Mouse (Mus musculus): ENCODE results near the gene H2-DMa.
"Not testable (repeated sequence)": the region's sequence is repeated elsewhere in the genome, so short reads cannot be mapped to it uniquely, and the experiment has no call there.

Gene H2-DMa

DNA sequence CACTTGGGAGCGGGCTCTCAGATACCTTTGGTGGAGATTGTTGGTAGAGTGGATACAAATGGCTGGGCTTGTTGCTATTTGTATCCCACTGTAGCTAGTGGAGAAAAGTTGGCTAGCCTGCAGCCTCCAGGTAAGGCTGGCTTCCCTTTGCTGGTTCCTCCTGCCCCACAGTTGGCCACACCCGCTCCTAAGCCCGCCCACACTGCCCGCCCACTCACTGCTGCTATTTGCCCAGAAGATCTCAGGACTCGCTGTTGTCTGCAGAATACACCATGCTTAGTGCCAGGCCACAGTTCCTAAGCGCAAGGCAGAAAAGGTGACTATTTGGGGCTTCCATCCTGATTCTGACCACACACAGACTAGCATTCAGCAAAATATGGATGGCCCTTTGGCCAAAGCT, 8.1 kb downstream of the H2-DMa start:
- DNase-seq, result peak; percentile 57

DNA sequence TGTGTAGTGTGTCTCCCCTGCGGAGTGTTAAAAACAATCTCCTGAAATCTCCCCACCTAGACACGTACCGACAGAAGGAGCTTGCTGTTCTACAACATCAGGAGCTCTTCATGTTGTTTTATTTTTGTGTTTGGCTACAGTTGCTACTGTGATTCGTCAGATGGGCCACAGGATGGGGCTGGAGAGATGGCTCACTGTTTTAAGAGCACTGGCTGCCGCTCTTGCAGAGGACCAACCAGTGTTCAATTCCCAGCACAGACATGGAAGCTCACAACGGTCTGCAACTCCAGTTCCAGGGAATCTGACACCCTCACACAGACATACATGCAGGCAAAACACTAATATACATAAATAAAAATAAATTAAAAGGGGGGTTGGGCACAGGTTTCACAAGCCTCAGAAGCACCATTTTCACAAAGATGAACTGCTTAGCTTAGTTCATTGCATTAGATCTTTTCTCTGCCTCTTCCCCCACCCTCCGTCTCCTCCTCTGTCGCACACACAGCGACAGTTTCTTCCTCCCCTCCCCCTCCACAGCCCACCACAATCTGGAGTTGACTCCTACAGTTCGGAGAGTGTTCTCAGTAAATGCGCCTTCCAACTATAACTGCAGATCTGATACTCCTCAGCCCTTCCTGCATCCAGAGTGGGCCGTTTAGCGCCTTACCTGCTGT, 9.1 kb downstream of the H2-DMa start:
- peak; percentile 66 for DNase-seq

DNA sequence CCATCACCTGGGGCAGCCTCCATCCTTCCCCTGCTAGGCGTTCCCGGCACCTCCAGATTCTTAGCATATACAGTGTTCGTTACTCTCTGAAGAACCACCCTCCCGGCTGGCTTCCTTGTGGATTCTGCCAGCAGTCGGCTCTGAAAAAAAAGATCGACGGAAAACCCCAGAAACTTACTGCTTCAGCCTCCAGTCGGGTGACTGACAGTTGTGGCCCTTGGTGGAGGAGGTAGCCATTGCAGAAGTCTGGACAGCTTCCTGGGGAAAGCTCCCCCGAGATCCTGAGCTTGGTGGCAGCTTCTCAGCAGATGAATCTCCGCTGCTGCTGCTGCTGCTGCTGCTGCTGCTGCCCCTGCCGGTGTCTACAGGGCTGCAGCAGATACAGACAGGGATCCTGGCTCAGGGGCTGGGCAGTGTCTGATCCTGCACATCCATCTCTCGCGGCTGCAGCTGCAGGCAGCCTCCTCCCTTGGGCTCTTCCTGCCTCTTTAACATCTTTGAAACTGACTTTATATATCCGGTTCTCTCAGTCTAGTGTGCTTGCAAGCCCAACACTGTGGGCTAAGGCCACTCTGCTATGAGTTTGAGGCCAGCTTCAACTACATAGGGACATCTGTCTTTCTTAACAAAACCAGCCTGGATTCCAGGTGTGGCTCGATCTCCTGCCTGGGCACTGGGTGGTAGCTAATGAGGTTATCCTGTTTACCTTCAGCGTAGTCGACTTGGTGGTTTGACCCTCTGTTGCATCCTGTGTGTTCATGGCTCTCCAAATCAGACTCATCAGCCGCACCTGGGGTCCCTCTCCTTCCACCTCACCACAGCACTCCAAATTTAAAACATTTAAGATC, 9.8 kb downstream of the H2-DMa start:
- DNase-seq, result no peak

DNA sequence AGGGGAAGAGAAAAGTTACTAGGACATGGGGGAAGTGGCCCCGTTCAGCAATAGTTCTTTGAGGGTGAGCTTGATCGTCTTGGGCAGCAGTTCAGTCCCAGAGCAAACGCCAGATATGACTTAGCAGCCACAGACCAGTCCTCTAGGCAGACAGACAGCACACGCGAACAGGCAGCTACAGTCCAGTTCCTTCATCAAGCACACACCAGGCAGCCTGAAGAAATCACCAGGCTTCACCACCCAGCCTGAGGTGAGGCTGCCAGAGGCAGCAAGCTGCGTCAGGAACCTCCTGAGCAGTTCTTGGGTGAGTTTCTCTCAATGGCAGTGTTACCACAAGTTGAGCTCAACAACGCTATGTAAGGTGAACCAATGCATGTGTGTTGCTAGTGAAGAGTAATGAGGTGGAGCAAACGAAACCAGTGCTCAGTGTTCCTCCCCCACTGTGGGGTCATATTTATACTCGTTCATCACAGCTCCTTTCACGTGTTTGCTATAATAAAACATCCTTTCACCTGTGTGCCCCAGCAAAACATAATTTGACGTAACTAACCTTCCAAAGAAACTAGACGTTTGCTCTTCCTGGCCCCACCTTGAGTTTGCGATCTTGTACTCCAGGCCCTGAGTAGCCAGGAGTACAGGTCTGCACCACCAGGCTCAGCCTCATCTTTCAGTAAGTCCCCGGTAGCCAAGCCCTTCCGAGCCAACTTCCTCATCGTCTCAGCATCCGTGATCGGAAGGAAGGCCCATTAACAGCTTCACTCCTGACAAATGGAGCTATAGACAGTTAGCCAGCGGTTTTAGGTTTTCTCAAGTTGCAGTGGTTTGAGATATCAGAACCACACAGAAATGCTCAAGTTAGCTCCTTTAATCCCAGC, 11.0 kb downstream of the H2-DMa start:
- DNase-seq, result no peak

DNA sequence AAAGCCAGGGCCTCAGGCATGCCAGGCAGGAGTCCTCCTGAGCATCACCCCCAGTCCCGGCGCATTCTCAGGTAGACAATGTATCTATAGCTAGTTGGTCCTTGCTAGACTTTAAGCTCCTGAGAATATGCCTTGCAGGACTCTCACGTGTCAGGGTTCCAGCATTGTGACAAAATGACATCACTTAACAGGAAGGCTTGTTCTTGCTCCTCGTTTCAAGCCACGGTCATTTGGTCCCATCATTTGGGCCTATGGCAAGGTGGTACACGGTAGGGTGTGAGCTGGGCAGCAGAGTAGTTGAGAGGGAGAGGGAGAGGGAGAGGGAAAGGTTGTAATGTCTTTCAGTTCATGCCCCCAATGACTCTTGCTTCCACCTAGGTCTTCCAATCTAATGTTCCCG, 12.6 kb downstream of the H2-DMa start:
- DNase-seq, result no peak

DNA sequence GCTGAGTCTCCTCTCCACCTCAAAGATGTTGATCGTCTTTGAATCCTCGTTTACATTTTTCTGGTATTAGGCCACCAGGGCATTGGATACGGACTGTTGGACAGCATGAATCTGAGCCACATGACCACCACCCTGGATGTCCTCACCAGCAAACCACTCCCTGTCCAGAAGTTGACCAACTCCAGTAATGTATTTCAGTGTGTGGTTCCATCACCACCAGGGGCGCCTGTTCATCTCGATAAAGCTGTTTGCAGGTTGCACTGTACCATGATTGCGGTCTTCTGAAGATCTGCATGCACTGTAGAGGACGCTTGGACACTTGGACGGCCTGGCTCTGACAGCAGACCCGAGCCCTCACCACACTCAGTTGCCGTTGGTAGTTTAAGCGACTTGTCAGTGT, 13.9 kb downstream of the H2-DMa start:
- no peak for DNase-seq

DNA sequence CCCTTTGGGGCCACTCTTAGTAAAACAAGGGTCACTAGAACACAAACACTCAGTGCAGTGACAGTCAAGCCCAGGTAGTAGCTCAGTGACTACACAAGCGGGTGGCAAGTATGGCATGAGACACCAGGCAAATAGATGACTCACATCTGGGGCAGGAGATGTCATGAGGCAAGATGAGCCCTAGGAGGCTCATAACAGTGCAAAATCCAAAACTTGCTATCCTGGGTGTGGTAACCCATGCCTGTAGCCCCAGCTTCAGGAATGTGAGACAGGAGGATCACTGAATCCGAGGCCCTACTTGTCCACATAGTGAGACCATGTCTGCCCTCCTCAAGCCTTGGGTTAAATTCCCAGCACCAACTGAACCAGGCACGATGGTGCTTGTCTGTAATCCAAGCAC, 15.1 kb downstream of the H2-DMa start:
- DNase-seq, result no peak

DNA sequence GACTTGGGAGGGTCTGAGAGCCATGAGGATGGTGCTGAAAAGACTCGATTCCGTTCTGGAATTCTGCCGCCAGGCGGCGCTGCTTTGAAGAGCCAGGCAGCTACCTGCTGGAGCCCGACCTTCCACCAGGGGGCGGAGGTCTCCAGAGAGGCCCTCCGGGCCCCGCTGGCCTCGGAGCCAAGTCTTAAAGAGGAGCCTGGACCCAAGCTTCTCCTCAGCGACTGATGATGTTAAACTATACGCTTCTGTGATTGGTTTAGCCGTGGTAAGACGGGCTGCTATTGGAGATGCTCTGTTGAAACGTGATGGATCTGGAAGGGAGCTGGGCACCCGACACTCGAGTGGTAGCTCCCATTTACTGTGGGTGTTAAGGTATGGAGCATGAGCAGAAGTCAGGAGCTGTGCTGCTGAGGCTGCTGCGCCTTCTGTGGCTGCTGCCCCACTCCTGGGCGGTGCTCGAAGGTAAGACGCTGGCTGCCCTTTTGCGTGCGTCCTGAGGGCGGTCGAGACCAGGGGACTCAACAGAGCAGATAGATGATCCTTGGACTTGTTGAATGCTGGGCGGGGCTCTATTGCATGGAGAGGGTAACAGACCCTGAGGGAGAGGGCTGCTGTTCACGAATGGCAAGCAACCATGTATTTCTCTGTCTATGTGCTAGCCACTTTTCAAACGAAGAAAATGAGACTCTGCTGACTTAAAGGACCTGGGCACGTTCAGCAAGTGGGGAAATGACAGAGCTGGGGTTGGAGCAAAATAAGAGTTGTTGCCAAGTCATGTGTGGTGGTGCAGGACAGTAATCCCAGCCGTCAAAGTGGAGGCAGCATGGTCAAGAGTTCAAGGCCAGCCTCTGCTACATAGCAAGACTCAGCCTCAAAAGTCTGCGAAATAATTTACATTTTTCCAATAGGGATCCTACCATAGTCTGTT, 16.2 kb downstream of the H2-DMa start:
- peak; percentile 98 for DNase-seq

DNA sequence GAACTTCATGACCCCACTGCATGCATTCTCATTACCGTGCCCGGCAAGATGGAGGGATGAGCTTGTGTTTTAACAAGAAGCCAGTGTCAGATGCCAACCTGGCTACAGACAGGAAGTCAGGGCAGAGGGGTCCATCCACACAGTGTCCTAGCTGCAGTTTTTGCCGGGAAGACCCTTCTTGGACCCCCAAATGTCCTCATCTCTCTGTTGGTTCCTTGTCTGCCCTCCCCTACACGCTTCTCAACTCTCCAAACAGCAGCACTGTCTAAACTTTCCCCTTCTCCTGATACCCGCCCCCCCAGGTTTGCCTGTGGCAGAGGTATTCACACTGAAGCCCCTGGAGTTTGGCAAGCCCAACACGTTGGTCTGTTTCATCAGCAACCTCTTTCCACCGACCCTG, 18.3 kb downstream of the H2-DMa start:
- no peak for DNase-seq

DNA sequence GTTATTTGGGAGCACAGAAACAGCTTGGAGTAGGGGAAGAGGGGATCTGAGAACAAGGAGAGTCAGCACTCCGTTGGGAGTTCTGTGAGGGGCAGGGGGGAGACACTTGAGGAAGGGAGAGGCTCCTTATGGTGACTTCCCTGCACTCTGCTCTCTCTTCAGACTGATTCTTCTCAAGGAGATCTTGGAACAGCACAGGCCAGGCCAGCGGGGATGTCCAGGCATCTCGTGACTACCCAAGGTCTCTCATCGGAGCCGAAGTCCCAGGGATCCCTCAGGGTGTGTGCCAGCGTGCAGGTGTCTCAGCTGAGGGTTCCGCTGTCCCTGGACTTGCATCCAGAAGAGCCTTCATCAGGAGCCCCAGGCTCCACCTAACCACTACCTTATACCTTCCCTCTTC, 19.3 kb downstream of the H2-DMa start:
- DNase-seq, result no peak

DNA sequence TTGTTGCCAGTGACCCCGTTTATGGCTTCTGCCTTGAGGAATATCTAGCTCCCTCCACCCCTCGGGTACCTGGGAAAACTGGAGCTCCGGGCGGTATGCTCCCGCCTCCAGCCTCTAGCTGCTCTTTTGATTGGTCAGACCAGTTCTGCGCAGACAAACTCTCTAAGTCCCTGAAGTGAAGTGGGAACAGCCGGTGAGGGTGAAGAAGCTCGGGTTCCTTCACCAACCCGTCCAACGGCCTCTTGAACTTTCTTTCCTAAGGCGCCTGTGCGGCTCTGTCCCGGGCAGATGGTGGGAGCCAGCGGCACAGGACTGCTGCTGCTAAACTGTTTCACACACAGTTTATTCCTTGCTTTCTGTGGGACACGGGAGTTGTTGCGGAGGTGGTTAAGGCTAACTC, 20.1 kb downstream of the H2-DMa start:
- DNase-seq, result no peak

DNA sequence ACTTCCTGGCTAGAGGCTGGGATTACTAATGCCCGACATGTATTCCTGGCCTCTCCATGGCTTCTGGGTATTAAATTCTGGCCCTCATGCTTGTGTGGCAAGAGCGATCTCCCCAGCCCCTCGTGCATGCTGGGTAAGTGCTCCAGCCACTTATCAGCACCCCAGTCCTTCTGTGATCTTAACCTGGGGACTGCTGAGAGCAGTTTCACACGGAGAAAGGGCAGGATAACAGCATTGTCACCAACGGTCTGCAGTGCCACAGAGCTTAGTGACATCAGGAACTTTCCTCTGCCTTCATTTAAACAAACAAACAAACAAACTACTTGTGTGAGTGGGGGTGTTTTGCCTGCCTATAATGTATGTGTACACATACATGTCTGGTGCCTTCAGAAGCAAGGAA, 20.9 kb downstream of the H2-DMa start:
- no peak for DNase-seq

DNA sequence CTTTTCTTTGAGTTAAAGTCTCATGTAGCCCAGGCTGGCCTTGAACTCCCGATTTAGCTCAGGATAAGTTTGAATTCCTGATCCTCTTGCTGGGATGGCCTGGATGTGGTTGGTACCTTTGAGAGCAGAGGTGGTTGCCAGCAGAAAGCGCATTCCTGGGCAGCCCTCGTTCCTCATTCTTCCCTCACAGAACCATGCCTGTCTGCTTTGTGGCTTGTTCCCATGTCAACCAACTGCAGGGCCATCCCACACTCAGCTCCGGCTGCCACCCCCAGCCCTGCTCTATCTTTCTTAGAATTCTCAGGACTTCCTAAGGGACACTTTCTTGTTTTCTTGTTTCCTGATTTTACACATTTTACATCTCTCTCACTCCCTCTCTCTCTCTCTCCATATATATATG, 22.1 kb downstream of the H2-DMa start:
- DNase-seq, result no peak

DNA sequence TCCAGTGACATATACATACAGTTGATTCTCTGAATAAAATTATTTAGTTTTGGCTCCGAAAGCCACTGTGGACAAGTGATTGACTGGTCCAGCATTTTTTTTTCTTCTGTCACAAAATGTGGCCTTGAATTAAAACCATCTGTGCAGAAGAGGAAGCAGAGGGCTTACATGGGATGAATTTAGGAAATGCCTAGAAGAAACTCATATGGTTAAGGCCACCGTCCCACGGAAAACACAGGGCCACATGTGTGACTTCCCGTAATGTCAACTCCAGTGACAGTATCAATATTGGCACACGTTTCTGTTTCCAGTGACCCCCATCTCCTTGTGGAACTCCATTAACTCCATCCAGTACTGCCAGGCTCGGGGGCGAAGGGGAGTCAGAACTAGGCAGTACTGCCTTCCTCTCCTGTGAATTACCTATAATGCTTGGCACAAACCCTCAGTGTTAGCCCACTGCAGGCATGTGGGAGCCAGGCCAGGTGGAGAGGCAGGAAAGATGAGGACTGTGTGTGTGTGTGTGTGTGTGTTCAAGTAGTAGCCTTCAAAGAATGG, 23.2 kb downstream of the H2-DMa start:
- no peak for DNase-seq

DNA sequence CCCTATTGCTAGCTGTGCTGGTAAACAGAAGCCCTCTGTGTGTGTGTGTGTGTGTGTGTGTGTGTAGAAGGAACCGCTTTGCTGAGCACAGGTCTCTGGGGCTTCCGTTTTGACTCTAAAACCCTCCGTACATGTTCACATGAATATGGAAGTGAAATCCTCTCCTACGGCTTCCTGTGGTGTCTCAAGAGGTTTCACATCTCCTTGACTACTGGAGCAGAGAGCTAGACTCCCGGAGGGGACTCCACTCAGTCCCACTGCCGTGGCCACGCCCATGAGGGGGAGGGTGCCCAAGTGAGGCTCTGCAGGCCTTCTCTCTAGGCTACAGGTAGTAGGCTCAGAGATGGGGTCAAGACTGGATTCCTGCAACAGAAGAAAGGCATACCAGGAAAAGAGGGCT, 23.7 kb downstream of the H2-DMa start, which contains the start of gene H2-DMb2:
Gene H2-DMb2 (plus strand): TSS at position 275 of the 400 bp plus-strand sequence.
- DNase-seq, result no peak

DNA sequence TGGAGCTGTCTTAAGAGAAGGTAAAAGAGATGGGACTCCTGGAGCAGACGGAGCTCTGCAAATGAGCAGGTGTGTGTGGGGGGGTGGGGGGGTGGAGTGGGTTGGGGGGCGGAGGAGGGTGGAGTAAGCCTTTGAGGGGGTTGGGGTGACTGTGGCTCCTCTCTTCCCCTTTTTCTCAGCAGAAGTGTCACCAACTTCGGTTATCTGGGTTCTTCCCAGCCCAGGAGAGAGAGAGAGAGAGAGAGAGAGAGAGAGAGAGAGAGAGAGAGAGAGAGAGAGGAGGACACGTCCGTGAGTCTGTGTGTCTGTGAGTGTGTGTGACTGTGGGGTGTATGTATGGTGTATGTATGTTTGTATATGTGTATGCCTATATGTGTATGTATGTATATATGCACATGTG, 24.1 kb downstream of the H2-DMa start:
- DNase-seq, result no peak

DNA sequence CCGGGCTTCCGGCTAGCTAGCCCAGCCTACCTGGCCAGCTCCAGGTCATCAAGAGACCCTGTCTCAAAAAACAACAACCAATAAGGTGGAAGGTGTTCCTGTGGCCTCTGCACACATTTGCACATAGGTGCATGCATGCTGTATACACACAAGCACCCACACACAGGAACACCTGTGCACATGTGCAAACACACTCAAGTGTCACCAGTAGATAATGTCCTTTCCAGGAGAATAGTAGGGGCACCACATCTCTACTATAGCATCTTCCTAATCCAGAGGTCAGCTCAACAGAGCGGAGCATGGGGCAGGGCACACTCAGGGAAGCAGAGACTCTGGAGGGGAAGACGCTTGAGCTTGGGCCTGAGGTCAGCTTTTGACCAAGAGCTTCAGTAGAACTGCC, 24.9 kb downstream of the H2-DMa start:
- not testable (repeated sequence) for DNase-seq

DNA sequence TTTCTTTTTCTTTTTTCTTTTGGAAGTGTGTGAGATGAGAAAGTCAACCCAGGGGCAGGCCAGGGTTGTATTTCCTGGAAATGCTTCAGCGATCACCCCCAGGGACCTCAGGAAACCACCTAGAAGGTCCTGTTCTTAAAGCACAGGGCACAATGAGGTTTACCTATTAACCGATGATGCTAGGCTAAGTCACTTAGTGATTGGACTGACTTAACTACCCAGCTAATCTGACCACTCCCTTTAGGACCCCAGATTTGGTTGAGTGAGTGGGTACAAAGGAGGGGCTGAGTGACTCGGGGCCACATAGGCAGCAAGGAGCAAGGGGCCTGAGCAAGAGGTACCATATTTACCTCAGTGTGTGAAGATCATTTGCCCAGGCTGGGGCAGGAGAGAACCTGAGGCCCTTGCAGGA, 25.6 kb downstream of the H2-DMa start:
- no peak for DNase-seq

DNA sequence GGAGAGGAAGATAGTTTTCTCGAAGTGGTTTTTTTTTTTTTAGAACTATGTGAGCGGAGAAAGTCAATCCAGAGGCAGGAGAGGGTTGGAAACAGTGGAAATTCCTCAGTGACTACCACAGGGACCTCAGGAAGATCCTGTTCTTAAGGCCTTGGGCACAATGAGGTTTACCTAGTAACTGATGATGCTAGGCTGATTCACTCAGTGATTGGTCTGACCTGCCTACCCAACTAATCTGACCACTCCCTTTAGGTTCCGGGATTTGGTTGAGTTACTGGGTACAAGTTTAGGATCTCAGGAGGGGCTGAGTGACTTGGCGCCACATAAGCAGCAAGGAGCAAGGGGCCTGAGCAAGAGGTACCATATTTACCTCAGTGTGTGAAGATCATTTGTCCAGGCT, 33.6 kb downstream of the H2-DMa start, which contains the start of gene H2-DMb1:
Gene H2-DMb1 (plus strand): TSS at position 150 of the 400 bp plus-strand sequence.
- DNase-seq, result no peak

DNA sequence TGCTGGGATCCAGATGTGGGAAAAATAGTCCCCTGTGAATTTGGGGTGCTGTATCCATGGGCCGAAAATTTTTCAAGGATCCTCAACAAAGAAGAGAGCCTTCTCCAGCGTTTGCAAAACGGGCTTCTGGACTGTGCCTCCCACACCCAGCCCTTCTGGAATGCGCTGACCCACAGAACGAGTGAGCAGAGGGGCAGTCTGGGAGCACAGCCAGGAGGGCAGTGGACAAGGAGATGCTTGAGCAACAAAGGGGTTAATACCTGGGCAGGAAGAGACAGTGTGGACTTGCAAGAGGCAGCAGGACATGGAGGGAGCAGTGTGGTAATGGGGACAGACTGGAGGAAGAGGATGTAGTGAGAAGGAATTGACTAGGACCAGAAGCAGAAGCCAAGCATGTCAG, 36.2 kb downstream of the H2-DMa start:
- no peak for DNase-seq

DNA sequence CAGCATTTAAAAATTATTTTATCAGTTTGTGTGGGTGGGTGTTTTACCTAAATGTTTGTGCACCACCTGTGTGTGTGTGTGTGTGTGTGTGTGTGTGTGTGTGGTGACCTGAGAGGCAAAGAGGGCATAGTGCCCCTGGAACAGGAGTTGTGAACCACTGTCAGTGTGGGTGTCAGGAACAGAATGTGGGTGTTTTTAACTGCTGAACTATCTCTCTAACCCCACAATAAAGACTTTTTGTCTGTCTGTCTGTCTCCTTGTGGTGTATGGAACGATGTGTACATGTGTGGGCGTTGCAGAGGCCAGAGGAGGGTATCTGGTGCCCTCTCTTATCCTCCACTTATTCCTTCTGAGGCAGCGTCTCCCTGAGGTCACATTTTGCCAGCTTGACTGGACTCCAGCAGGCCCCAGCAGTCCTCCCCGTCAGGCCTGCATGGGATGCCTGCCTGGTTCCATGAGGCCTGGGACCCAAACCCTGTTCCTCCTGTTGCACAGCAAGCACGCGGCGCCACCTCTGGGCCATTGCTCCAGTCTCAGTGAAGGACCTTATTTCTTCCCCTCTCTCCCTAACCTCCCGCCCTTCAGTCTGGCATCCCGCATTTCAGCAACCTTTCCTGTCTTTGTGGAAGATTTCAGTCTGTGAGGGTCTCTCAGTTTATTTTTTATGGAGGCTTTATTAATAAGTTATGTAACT, 45.0 kb downstream of the H2-DMa start:
- peak; percentile 16 for DNase-seq

Data from right cerebral cortex, postnatal 14 days (tissue).